Comparison of ENCODE assay signal across 9 mouse cellular contexts in the genomic region with DNA sequence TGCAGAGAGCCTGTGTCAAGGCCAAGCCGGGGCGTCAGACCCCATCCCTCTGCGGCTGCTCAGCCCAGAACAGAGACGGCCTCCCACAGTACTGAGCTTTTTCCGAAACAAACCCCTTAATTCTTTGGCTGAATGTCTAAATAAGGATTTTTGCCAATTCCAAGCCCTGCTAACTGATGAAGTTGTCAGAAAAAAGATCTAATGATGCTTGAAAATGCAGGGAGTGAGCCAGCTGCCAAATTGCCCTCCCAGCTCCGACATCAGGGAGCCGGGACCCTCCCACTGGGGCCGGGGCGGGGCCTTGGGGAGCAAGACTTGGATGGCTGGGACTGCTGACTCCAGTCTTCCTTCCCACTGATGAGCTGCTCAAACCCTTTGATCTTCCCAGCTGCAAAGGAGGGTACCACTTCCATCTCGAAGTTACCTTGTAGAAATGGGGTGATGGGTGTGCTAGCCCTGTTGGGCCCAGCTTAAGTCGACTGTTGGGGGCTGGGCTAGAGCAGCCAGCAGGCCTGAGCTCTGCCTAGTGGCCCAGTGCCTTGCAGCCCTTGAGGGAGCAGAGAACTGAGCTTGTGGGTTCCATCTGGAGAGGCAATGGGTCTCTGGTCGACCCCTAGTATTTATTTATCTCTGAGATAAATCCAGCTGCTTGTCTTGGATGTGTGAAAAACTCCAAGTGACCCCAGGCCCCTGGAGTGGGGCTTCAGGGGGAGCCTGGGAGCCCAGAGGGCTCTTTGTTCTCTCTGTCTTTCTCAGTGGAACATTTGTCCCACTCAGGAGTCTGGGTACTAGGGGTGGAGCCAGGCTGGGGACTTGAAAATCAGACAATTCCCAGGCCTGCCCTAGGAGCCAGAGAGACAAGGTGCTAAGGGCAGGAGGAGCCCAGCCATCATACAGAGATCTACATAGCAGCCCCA. TPM values are rescaled to one million over a fixed set of nuclear protein-coding genes. Genes with fewer than 3 reads are reported as not detected.
A peak's percentile ranks its signal among the peaks of the same experiment; 100 is the strongest.
DNase-seq lines count a peak whose midpoint lies in the region; ATAC-seq and TF ChIP-seq lines count a peak whose summit lies in the region.
"Had no signal": no experiment of that assay in that cellular context is flagged by ENCODE, and none has a peak within 500 bp of the region (broad histone marks: within the 10 kb centered on the region; RNA-seq: fewer than 3 reads in every experiment).

No protein-coding gene starts in this region.

- peak overlapping the region; percentile 85 for H3K27ac ChIP-seq in intestine, embryonic 14.5 days (ENCODE audit: low read depth)
- H3K27ac ChIP-seq in intestine, postnatal 0 days (ENCODE audit: low read depth, low read length): no peak overlapping the region
- no peak overlapping the region; the same call in 1 of the 2 replicates for H3K27ac ChIP-seq in forebrain, embryonic 13.5 days
- H3K27ac ChIP-seq in lung, embryonic 14.5 days (ENCODE audit: low read depth): peak overlapping the region; percentile 87
- H3K27ac ChIP-seq: embryonic facial prominence, embryonic 15.5 days had no signal

- no peak overlapping the region for H3K4me3 ChIP-seq in intestine, embryonic 14.5 days (ENCODE audit: low read depth, low read length)
- H3K4me3 ChIP-seq in intestine, postnatal 0 days (ENCODE audit: low read depth, low read length): no peak overlapping the region
- no peak overlapping the region for H3K4me3 ChIP-seq in forebrain, embryonic 13.5 days
- no peak overlapping the region for H3K4me3 ChIP-seq in lung, embryonic 14.5 days (ENCODE audit: low read depth, low read length)
- H3K4me3 ChIP-seq: embryonic facial prominence, embryonic 15.5 days had no signal

- intact Hi-C loops in gastrocnemius, postnatal 14 days (cut with DNase I; ENCODE audit: low total_unique reads): no loop called here

- no peak overlapping the region for H3K9ac ChIP-seq in intestine, embryonic 14.5 days (ENCODE audit: low read length)
- no peak overlapping the region for H3K9ac ChIP-seq in intestine, postnatal 0 days (ENCODE audit: low read depth, low read length)
- 0 out of 2 replicates have a peak overlapping the region, but pooled peaks have one; percentile 34 for H3K9ac ChIP-seq in forebrain, embryonic 13.5 days
- H3K9ac ChIP-seq in lung, embryonic 14.5 days: no peak overlapping the region
- H3K9ac ChIP-seq: embryonic facial prominence, embryonic 15.5 days had no signal

- H3K36me3 ChIP-seq in intestine, embryonic 14.5 days (ENCODE audit: control insufficient read depth, insufficient read depth, low read length): no peaks in the 10 kb centered on the region
- no peaks in the 10 kb centered on the region for H3K36me3 ChIP-seq in intestine, postnatal 0 days (ENCODE audit: control insufficient read depth, insufficient read depth)
- H3K36me3 ChIP-seq in forebrain, embryonic 13.5 days (ENCODE audit: poor library complexity, severe bottlenecking): no peaks in the 10 kb centered on the region
- no peaks in the 10 kb centered on the region for H3K36me3 ChIP-seq in lung, embryonic 14.5 days (ENCODE audit: insufficient read depth)
- H3K36me3 ChIP-seq: embryonic facial prominence, embryonic 15.5 days had no signal

- H3K4me1 ChIP-seq in intestine, embryonic 14.5 days (replicated peaks; ENCODE audit: control insufficient read depth, insufficient read depth, low read length): peaks cover 17% of the 10 kb centered on the region
- 0 out of 2 replicates have a peak, but pooled peaks cover 3% of the 10 kb centered on the region for H3K4me1 ChIP-seq in intestine, postnatal 0 days (replicated peaks; ENCODE audit: control insufficient read depth, insufficient read depth, low read length)
- H3K4me1 ChIP-seq in forebrain, embryonic 13.5 days: peaks cover 44% of the 10 kb centered on the region
- H3K4me1 ChIP-seq in lung, embryonic 14.5 days (ENCODE audit: insufficient read depth): peaks cover 20% of the 10 kb centered on the region

- DNase-seq in intestine, embryonic 14.5 days (ENCODE audit: low spot score): peak; percentile 72
- DNase-seq in brain, adult 2 months (ENCODE audit: low read depth, low spot score): peak; percentile 34
- DNase-seq in lung, embryonic 14.5 days: peak; percentile 96
- DNase-seq in adrenal gland, postnatal 4 days (ENCODE audit: low spot score in 2 of 2): no peak
- DNase-seq in gastrocnemius, postnatal 14 days: no peak
- no peak for DNase-seq in gastrocnemius, adult 8-10 months (ENCODE audit: low spot score in 2 of 2)

- no peak overlapping the region for H3K4me2 ChIP-seq in intestine, embryonic 14.5 days (ENCODE audit: low read length)
- H3K4me2 ChIP-seq in intestine, postnatal 0 days (replicated peaks; ENCODE audit: low read depth): no peak overlapping the region
- H3K4me2 ChIP-seq in forebrain, embryonic 13.5 days: no peak overlapping the region
- no peak overlapping the region for H3K4me2 ChIP-seq in lung, embryonic 14.5 days
- H3K4me2 ChIP-seq: embryonic facial prominence, embryonic 15.5 days had no signal

- no peaks in the 10 kb centered on the region for H3K27me3 ChIP-seq in intestine, embryonic 14.5 days (replicated peaks; ENCODE audit: control insufficient read depth, insufficient read depth, low read length)
- H3K27me3 ChIP-seq in intestine, postnatal 0 days (replicated peaks; ENCODE audit: control insufficient read depth, insufficient read depth, low read length): no peaks in the 10 kb centered on the region
- peaks cover 3% of the 10 kb centered on the region; the same call in 1 of the 2 replicates for H3K27me3 ChIP-seq in forebrain, embryonic 13.5 days
- no peaks in the 10 kb centered on the region for H3K27me3 ChIP-seq in lung, embryonic 14.5 days (ENCODE audit: insufficient read depth, low read length)
- H3K27me3 ChIP-seq: embryonic facial prominence, embryonic 15.5 days had no signal

- peak; percentile 80 for ATAC-seq in intestine, embryonic 14.5 days (replicated peaks; ENCODE audit: low FRiP score, low TSS enrichment, low read depth)
- ATAC-seq in intestine, postnatal 0 days: no peak
- peak; percentile 90 for ATAC-seq in forebrain, embryonic 13.5 days
- ATAC-seq in lung, embryonic 14.5 days (ENCODE audit: insufficient read depth): peak; percentile 95

- no peaks in the 10 kb centered on the region for H3K9me3 ChIP-seq in intestine, embryonic 14.5 days (ENCODE audit: control insufficient read depth, low read length)
- no peaks in the 10 kb centered on the region for H3K9me3 ChIP-seq in intestine, postnatal 0 days (ENCODE audit: control insufficient read depth)
- no peaks in the 10 kb centered on the region for H3K9me3 ChIP-seq in forebrain, embryonic 13.5 days (replicated peaks)
- no peaks in the 10 kb centered on the region for H3K9me3 ChIP-seq in lung, embryonic 14.5 days (ENCODE audit: low read depth, low read length)
- H3K9me3 ChIP-seq: embryonic facial prominence, embryonic 15.5 days had no signal

- TF ChIP-seq CTCF in intestine, postnatal 0 days (IDR thresholded peaks at IDR 0.05; ENCODE audit: low read depth): no peak
- TF ChIP-seq CTCF in lung, embryonic 14.5 days (IDR thresholded peaks at IDR 0.05; ENCODE audit: low read depth): no peak

- 10% methylated on average over 12 of the region's 12 CpGs for WGBS in intestine, embryonic 14.5 days
- 28% methylated on average over 12 of the region's 12 CpGs for WGBS in intestine, postnatal 0 days
- WGBS in forebrain, embryonic 13.5 days: 15% methylated on average over 12 of the region's 12 CpGs
- 14% methylated on average over 12 of the region's 12 CpGs for WGBS in lung, embryonic 14.5 days

RNA-seq across cellular contexts. Expression of a gene that starts 19.5 kb away (rescaled TPM):
- polyA plus RNA-seq in intestine, embryonic 14.5 days (2014; fragmentation: Nextera tagmentation; extraction: Ambion mirVana): not detected in 2 replicates
- not detected in 2 replicates for polyA plus RNA-seq in intestine, postnatal 0 days (2015; fragmentation: Nextera tagmentation; extraction: Ambion mirVana)
- not detected in 2 replicates for polyA plus RNA-seq in forebrain, embryonic 13.5 days (2015; fragmentation: Nextera tagmentation; extraction: Ambion mirVana)
- 0.26 TPM in 1 of 2 replicates, not detected in the other for polyA plus RNA-seq in lung, embryonic 14.5 days (2014; fragmentation: Nextera tagmentation; extraction: Ambion mirVana)
- under 1 TPM; 0.53 to 0.99 TPM for total RNA-seq in adrenal gland, postnatal 4 days (2021)
- not detected for total RNA-seq in gastrocnemius, postnatal 14 days (2021)
- not detected for total RNA-seq in gastrocnemius, adult 8-10 months (2022)

Comparison
In these comparisons a context has a peak if more than half of its experiments do, and no peak if none do; other contexts are left out.
1. H3K27ac ChIP-seq: peak in intestine, embryonic 14.5 days (single experiment) and lung, embryonic 14.5 days (single experiment); none in intestine, postnatal 0 days (single experiment) and forebrain, embryonic 13.5 days (single experiment).
2. DNase-seq: peak in intestine, embryonic 14.5 days (single experiment), brain, adult 2 months (single experiment) and lung, embryonic 14.5 days (single experiment); none in adrenal gland, postnatal 4 days (0 of 2), gastrocnemius, postnatal 14 days (single experiment) and gastrocnemius, adult 8-10 months (0 of 2).